Mouse (Mus musculus) urinary bladder, postnatal 10 days (tissue): ENCODE results near the gene Zfp451.

Experiments used
- DNase-seq: peaks from one replicate; pipeline ENCODE4 v3.0.0; 2022; ENCODE audit warnings: low spot score

The Zfp451 gene

GRCm38 (mm10) chr1:33717636-33718035, 96.8 kb downstream of the Zfp451 start:
- DNase-seq = no peak

GRCm38 (mm10) chr1:33714796-33715195, 99.6 kb downstream of the Zfp451 start:
- no peak for DNase-seq

- no peak for DNase-seq
Observed at GRCm38 (mm10) chr1:33712026-33712425, 102.4 kb downstream of the Zfp451 start.
